Mouse (Mus musculus) kidney, adult 8-10 months (tissue): ENCODE data around the gene Scd2.
"Not testable (repeated sequence)": the region's sequence is repeated elsewhere in the genome, so short reads cannot be mapped to it uniquely, and the experiment has no call there.

Experiments used
- DNase-seq, 2 experiments: peaks; one replicate each; pipeline ENCODE4 v3.0.0; 2022

The Scd2 gene

DNA sequence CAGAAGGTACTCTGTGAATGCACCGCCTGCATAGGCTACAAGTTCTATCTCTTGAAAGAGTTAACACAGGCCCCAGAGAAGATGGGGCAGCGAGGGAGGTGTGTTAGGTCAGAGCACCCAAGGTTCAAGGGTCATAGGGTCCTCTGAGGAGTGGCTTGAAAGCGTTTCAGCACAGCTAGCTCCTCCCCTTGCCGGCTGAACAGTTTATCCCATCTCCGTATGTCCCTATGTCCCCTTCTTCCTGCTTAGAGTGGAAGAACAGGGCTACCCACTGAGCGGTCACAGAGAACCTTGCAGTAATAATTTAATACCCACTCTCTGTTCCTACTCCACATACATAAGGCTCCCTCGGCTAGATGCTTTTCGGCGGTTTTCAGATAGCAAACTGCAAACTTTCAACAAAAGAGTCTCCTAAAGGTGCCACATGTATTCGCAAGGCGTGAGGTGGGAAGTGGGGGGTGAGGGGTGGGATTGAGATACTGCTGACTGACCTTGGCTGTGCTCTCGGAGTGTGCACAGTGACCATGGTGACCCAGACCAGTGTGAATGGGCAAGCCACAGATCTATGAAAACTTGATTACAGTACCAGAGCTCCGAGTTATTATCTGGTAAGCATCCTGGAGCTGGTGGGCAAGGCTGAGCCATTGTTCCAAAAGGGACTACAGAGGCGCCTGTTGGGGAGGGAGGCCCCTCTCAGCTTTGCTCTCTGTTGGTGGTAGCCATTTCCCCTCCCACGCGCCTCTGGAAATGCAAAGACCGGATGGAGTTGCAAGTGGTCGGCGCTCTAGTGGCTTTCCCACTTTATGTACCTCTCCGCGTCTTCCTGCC, at the start of gene Scd2:
Gene Scd2 (plus strand): TSS at position 734 of the 828 bp plus-strand sequence.
- DNase-seq: no peak

DNA sequence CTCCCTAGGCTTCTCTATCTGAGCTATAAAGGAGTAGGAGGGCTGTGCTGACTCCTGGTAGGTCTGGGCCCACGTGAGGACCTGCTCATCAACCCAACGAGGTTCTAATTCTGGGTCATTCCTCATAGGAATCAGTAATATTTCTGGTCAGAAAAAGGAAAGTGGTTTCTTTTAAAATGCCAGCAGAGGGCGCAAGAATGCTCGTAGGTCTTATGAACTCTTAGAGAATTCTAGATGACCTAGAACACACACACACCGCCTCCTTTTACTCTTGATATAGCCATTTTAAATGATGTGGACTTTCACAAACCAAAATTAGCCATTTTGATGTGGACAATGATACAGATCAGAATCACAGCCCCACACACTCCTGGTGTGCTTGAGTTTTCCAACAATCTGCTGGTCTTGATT, 47.7 kb upstream of the Scd2 start:
- peak in 1 of 2 experiments; percentile 13 for DNase-seq

DNA sequence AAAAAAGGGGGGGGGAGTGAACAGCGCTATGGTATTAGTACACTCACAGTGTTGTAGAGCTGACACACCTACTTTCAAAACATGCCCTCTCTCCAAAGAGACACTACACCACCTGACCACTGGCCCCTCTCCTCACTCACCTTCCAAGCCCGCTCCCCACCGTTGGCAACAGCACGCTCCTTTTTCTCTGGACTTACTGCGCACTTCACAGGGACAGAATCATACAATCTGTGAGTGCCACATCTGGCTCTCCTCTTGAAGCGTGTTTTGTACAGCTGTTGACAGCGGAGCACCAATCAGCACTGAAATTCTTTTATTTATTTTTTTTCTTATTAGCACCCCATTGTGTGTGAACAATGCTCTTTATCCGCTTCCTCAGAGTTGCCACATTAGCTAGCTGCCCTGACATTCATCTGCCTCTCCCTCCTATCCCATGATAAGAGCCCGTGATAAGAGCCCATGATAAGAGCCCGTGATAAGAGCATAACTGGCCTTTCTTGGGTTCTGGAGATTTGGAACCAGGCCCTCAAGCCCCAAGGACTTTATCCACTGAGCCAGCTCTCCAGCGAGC, 47.0 kb upstream of the Scd2 start:
- no peak for DNase-seq

DNA sequence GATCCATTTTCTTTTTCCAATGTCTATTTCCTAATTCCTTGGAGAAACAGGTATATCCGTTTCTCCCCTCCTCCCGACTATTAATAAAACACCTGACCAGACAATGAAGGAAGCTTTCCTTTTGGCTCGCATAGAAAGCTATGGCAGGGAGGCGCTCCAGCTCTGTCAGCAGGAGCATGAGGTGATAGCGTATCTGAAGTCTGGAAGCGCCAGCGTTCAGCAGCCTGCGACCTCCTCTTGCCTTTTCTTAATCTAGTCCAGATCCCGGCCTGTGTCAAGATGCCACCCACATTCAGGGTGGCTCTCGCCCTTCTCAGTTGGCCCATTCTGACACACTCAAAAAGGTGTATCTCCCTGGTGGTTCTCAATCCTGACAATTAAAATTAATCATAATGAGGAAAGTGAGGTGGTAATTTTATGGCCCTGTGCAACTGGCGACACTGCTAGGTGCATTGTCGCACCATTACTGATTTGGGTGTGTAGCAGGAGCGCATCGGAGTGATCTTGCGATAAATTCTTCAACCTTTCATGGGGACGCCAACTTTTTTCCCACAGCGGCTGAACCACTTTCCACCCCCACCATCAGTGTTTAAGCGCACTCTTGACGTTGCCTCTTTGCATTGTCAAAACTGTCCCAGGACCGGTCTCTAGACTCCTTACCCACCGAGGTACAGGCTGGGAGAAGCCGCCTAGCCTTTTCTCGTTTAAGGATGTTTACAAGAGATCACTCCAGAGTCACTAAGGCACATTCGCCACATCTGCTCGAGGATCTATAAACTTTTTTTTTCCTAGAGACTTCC, 46.0 kb upstream of the Scd2 start:
- peak in 1 of 2 experiments; percentile 11 for DNase-seq

DNA sequence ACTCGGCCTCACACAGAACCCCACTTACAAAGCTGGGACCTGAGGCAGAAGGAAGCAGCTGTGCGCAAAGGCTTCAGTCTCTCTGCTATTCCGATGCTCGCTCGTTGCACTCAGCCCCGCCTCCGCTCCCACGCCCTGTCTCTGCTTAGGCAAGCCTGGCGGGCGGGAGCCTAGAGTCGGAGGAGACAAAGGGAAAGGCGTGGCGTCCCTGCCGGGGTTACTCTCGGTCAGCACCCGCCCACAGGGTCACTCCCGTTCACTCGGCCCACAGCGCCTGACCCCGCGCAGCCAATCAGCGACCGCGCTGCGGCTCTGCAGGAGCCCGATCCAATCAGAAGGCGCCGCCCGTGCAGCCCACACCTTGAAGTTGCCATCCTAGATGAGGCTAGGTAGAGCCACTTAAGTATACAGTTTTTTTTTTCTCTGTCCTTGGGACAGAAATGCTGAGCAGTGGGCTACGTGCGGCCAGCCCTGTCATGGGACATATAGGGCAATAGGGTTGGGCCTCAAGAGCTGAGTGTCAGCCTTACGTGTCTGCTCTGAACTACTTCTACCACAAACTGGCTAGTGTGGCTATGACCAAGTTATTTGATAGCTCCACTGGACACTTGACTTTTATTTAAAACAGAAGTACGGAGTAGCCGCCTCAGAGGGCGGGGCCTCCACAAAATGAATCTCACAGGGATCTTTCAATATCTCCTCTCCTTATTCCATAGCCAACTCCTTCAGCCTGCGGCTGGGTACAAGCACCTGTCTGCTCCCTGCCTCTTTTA, 45.2 kb upstream of the Scd2 start:
- peak; percentile 95 for DNase-seq

DNA sequence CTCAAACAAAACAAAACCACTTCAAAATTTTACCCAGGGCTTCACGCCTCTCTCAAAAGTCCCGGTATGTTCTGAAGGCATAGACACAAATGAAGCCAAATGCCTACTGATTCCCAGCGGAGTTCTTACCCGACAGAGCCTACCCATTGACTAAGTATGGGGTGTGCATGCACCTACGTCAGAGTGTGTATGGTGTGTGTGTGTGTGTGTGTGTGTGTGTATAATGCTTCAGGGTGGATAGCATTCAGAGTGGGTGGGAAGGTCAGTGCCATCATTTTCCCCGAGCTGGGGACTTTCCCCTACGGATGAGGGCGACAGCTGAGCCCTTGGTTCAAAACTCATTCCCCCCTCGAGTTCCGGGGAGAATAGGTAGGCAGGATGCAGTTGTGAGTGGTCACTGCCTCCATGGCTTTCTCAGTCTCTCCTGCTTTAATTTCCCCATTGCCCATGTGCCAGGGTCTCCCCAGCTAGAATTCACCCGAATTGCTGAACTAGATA, 44.6 kb upstream of the Scd2 start:
- DNase-seq: no peak

DNA sequence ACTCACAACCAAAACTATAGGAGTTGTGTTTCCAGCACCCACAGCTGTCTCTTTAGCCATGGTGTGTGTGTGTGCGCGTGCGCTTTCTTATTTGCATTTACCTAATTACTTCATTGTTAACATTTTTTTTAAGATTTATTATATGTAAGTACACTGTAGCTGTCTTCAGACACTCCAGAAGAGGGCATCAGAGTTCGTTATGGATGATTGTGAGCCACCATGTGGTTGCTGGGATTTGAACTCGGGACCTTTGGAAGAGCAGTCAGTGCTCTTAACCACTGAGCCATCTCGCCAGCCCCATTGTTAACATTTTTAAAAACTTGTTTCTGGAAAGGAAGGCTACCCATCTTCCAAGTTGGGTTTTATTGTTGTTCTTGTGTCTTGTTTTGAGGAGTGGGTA, 42.3 kb upstream of the Scd2 start:
- not testable (repeated sequence) for DNase-seq

DNA sequence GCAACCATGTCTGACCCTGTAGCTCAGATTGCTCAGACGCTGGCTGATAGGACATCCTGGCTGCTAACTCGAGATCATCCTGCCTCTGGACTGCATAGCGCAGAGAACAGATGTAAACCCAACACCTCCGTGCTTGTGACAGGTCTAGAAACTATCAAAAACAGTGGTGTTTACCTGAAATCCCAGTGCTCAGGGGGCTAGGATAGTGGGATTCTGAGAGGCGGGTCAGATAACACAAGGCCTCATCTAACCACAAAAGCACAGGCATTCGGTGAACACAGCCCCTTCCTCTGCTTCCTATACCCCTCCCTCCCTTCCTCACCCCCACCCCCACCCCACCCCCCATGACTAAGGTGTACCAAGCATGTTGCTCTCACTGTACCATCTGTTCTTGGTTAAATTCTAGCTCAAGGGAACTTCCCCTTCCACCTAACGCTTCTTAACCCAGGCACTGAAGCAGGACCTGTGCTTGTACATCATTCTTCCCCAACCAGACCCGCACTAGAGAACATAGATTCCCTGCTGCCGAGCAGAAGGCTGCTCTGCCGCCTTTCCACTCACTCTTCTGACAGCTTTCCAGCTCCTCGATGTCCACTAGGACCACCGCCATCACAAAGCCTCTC, 41.4 kb upstream of the Scd2 start:
- no peak for DNase-seq

DNA sequence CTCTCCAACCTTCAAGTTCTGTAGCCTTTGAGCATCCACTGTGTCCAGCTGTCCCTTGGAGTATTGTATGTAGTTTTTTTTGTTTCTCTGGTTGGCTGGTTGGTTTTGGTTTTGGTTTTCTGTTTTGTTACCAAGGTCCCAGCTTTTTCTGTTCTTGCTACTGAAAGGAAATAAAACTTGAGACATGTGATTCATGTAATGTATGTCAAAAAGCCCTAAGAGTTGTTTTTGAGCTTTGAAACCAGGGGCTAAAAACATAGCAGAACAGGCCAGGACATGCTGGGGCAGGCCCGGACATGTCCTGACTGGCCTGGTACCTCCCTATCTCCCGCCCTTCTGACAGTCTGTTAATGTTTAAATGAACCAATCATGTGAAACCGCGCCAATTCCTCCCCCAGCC, 39.4 kb upstream of the Scd2 start:
- DNase-seq: not testable (repeated sequence)

DNA sequence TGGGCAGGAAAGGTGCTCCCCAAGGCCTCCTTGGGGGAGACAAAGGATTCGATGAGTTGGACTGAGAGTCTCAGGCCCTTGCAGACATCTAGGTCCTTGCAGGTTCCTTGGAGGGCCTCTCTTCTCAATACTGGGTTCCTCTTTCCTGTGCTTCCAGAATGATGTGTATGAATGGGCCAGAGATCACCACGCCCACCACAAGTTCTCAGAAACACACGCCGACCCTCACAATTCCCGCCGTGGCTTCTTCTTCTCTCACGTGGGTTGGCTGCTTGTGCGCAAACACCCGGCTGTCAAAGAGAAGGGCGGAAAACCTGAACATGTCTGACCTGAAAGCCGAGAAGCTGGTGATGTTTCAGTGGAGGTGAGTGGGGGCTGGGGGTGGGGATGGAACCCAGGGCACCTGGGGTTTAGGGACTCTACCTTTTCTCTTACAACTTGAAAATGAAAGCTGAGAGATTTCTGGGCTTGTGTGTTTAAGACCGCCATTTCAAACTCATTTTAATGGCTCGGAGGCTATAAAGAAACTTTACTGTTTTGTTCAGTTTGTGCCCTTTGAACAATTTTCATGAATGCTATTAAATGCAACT, 36.0 kb upstream of the Scd2 start:
- DNase-seq: no peak

DNA sequence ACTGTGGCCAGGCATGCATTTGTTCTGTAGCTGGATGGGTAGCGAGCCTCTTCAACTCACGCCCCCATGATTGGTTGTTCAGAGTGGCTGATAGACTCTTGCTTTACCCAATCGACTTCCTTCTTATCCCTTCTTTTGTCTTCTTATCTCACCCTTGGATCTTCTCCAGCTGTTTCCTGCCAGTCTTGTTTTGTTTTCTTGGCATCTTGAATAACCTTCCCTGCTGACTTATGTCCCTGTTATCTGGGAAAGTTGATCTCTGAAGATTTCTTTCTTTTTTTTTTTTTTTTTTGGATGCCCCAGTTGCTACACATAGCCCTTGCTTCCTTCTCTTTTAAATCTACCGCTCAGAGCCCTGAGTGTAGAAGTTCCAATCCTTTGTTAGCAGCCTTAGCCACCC, 34.0 kb upstream of the Scd2 start:
- no peak for DNase-seq

DNA sequence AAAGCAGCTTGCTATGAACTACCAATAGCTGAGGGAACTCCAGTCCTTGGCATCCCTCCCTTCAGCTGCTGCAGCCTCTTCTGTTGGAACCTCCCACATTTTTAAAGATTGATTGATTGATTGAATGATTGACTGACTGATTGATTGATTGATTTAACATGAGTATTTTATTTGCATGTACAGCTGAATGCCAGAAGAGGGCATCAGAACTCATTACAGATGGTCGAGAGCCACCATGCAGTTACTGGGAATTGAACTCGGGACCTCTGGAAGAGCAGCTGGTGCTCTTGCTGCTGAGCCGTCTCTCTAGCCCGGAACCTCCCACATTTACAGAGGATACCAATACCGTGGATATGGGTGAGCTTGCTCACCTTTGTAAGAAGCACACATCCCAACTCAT, 33.0 kb upstream of the Scd2 start:
- DNase-seq: no peak

DNA sequence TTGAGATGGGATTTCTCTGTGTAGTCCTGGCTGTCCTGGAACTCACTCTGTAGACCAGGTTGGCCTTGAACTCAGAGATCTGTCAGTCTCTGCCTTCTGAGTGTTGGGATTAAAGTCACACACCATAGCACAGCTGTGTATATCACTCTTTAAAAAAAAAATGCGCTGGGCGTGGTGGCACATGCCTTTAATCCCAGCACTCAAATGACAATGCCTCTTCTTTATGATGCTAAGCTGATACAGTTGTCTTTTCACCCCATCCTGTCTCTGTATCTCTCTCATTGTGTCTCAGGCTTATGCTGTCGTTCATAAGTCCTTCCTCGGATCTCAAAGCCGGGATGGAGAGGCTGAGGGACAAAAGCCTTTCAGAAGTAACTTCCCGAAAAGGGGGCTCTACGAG, 31.7 kb upstream of the Scd2 start:
- DNase-seq: no peak

DNA sequence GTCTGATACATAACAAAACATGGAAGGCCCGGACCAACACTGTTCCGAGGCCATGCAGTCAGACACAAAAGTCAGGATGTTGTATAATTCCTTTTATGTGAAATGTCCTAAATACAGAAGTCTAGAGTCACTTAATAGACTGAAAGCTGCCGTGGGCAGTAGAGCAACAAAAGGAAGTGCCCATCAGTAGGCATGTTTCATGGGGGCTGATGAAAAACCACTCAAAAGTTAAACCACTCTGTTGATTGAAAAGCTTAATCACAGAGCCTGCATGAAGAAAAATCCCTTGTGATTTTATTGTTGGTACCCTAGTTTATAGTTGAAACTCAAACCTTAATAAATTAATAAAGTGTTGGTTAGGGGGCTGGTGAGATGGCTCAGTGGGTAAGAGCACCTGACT, 29.9 kb upstream of the Scd2 start:
- DNase-seq: no peak

DNA sequence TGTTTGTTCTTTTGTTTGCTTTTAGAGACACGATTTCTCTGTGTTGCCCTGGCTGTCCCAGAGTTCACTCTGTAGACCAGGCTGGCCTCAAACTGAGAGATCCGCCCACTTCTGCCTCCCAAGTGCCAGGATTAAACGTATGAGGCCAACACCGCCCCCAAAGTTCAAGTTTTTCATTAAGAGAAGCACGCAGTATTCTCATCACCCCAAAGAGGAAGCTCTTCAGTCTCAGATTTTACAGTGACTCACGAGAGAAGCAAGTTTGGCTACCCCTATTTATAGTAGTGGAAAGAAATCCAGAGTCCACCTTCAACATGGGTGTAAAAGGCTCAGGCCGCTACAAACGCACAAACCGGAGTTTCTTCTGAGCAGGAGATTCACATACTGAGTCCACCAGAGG, 29.2 kb upstream of the Scd2 start:
- DNase-seq: no peak

DNA sequence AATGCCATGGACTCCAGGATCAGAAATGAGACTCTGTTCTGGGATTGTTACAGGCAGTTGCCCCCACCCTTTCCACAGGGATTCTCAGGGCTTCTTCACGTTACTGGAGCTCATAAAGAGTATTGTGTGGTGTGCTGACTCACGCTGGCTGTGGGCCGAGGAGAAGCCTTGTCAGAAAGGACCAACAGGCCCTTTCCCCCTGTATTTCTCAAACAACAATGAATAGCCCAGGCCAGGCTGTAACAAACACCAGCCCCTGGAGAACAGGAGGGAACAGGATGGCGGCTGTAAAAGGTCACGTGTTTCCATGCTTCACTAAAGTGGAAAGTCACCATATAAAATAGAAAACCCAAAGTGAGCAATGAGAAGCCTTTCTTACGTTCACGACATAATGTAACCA, 28.2 kb upstream of the Scd2 start:
- DNase-seq: no peak

DNA sequence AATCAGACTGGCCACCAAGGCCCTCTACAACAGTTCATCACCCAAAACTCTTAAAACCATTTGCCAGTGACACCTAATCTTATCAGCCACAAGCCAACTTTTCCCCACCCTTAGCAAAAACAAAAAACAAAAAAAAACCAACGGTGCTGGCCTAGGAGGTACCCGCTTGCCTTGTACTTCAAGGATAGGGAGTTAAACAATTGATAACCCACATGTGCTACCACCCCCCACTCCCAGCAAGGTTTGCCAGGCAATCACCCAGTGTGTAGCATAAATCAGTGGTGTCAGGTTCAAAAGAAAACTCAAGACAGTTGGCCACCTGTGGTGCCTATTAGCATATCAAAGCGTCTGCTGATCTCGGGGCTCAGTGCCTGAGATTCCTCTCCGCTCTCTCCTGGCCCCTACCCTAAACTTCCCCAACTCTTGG, 27.6 kb upstream of the Scd2 start:
- DNase-seq: no peak

DNA sequence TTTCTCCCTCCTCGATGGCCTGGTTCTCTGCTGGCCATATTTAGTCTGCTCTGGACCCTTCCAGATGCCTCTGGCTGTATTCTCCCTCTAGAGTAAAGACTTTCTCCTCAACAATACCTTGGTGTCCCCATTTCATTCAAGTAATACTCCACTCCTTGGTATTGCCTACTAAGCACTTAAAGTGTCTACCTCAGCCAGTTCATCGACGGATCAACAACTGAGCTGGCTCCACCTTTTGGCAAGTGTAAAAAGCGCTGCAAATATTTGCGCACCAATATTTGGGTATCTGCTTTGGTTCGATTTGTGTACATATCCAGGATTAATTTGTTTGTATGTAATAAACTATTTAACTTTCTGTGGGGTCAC, 27.0 kb upstream of the Scd2 start:
- DNase-seq: no peak

DNA sequence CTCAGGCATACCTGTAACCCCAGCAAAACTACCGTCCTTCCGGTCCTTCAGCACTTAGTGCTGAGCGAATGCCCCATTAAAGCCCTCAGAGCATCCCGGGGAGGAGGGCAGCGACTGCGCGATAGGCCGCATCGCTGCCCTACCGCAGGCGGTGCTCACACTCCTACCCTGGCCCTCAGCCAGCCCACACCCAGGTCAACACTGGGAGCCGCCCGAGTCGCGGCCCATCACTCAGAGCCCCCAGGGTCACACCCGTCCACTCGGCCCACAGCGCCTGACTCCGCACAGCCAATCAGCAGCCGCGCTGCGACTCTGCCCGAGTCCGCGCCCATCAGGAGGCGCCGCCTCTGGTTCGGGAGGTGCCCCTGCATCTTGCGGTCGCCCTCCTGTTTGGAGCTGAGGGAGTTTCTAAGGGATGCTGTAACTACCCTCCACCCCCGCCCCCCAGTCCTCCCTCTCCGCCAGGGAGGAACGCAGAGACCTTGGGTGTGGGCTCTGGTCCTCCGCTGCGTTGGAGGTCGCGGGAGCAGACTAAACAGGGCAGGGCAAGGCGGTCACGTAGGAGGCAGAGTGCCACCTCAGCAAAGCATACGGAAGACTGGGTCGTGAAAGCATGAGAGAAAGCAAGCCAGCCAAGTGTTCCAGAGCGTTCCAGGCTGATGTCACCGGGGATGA, 26.5 kb upstream of the Scd2 start:
- DNase-seq: peak; percentile 67 to 77

DNA sequence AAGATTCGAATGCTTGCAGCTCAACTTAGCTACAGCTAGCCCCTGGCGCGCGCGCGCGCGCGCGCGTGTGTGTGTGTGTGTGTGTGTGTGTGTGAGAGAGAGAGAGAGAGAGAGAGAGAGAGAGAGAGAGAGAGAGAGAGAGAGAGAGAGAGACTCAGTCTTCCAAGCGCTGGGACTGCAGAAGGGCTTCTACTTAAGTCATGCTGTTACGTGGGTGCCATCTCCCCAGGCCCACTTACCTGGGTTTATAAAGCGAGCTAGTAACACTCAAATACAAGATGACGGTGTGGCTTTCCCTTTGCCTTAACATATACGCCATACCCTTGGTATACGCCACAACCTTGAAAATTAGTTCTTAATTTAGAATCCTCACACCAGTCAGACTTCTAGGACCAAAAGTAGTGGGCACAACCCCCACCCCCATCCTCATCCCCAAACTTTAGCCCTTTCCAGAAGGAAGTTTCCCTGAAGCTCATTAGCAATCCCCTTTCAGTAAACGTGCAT, 25.9 kb upstream of the Scd2 start:
- DNase-seq: no peak

DNA sequence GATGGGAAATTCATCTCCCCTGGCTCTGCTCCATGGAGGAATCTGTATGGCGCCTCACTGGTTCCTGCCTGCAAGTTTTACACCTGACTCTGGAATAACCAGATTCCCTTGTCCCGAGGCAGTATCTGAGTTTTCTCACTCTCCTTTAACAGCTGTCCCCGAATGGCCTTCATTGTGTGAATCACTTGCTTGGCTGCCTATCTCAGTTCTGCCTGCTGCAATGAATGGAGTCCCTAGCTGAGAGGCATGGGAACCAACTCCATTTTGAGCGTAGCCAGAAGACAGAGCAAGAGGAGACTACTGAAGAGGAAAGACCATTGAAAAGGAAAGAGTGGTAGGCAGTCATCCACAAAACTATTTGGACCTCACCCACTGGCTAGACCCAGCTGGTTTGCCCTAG, 19.8 kb upstream of the Scd2 start:
- DNase-seq: no peak
